Mouse (Mus musculus) kidney, adult 2 months (tissue): ENCODE data around the gene Dync1i1. TPM values are rescaled to one million over a fixed set of nuclear protein-coding genes. Genes with fewer than 3 reads are reported as not detected.

Source experiments
- DNase-seq: peaks from one replicate; pipeline ENCODE4 v3.0.0; 2021
- H3K27ac ChIP-seq: fragments of 200-500 bp; 2 replicates; pipeline ENCODE4 v1.5.1; 2012; ENCODE audit warnings: low read depth, low read length, control low read depth, inconsistent platforms; ENCODE audit not compliant: insufficient read depth
- H3K27me3 ChIP-seq: fragments of 200-500 bp; replicated peaks from 2 replicates; pipeline ENCODE4 v1.6.1; 2012; ENCODE audit warnings: mild to moderate bottlenecking, moderate library complexity, low read length, inconsistent platforms; ENCODE audit not compliant: control insufficient read depth, insufficient read depth
- H3K36me3 ChIP-seq: fragments of 200-500 bp; 2 replicates; pipeline ENCODE4 v1.6.1; 2012; ENCODE audit warnings: mild to moderate bottlenecking, moderate library complexity, low read length, inconsistent platforms; ENCODE audit not compliant: control insufficient read depth, insufficient read depth
- H3K4me1 ChIP-seq: fragments of 200-500 bp; 2 replicates; pipeline ENCODE4 v1.6.1; 2011; ENCODE audit warnings: low read length; ENCODE audit not compliant: control insufficient read depth, insufficient read depth
- H3K4me3 ChIP-seq: fragments of 200-500 bp; 2 replicates; pipeline ENCODE4 v1.5.1; 2011; ENCODE audit warnings: mild to moderate bottlenecking, low read depth, low read length, control low read depth; ENCODE audit not compliant: insufficient read depth
- CTCF ChIP-seq: fragments of 200-500 bp; conservative IDR thresholded peaks from 2 replicates; pipeline ENCODE4 v1.5.1; 2011; ENCODE audit warnings: low read depth, mild to moderate bottlenecking, control low read depth, low read length, moderate library complexity, mixed read lengths; ENCODE audit not compliant: insufficient read depth, insufficient read length
- POLR2A ChIP-seq: fragments of 200-500 bp; IDR thresholded peaks from one replicate; pipeline ENCODE4 v1.6.1; 2011; ENCODE audit warnings: low read depth, low read length, control low read depth
- WGBS: fragments of 180-500 bp; shearing (Covaris S2); methylation state at CpG from one replicate; pipeline ENCODE4 v1.1.7; 2018; 5-methylcytosine and 5-hydroxymethylcytosine counted together
- polyA plus RNA-seq: library from polyadenylated mRNA; depleted of rRNA; stranded (reverse); fragments of >200 nt; gene quantifications from 2 replicates; pipeline ENCODE4 v1.2.3, GENCODE M21; 2012

Gene Dync1i1
- polyA plus RNA-seq, 1 experiment: 1.1 TPM

DNA sequence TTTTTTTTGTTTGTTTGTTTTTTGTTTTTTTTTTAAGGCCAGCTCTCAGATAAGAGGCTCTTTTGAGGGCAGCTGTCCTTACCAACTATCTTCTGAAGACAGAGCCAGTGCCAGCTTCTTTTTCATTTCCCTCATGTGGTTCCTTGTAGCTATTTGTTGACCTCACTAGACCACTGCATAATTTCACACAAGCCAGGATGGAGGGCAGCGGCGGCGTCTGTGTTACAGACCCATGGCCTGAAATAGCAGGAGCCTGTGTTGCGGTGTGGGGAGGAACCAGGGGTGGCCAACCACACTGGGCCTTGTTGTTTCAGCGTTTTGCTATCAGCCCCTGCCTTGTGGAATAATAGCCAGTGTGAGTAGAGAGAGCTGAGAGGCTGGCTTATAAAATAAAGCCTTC, 145.6 kb downstream of the Dync1i1 start:
- no peak overlapping the region for H3K4me3 ChIP-seq
- H3K27ac ChIP-seq: no peak overlapping the region
- no peaks in the 10 kb centered on the region for H3K4me1 ChIP-seq
- H3K27me3 ChIP-seq: no peaks in the 10 kb centered on the region
- 78% methylated on average over 5 of the region's 5 CpGs for WGBS
- TF ChIP-seq CTCF (no peak), POLR2A (no peak)
- DNase-seq: no peak
- H3K36me3 ChIP-seq: no peaks in the 10 kb centered on the region

DNA sequence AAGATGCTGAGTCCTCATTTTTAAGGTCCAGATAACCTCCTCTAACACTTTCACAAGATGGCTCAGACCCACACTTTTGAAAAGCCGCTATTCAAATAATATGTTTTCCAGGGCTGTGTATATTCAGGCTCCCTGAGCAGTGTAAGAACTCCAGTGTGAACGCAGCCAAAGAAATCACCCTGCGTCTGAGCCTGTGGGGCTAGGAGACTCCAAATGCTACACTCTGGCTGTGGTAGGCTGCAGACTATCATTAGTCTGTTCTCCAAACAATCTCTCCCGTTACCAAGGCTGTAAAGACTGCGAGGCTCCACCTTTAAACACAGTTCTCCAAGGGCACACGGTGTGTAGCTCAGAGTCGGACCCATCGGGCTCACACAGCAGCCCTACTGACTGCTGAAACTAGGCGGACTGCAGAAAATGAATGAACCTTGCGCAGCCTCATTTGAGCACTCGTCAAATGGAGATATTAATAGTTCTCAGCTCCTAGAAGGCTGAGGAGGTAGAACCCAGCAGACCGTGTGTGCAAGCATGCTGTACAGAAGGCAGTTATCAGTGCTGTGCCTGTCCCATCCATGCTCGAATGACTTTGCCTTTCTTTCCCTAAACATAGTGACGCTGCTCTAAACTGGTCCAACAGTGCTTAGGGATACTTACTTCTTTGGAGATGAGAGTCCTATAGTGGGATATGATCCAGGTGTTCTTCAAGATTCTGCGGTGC, 146.3 kb downstream of the Dync1i1 start:
- no peak for DNase-seq
- TF ChIP-seq POLR2A (no peak), CTCF (no peak)
- Histone ChIP-seq H3K27me3 (no peaks in the 10 kb centered on the region), H3K4me1 (no peaks in the 10 kb centered on the region), H3K36me3 (no peaks in the 10 kb centered on the region), H3K4me3 (no peak overlapping the region), H3K27ac (no peak overlapping the region)
- 67% methylated on average over 15 of the region's 15 CpGs for WGBS

DNA sequence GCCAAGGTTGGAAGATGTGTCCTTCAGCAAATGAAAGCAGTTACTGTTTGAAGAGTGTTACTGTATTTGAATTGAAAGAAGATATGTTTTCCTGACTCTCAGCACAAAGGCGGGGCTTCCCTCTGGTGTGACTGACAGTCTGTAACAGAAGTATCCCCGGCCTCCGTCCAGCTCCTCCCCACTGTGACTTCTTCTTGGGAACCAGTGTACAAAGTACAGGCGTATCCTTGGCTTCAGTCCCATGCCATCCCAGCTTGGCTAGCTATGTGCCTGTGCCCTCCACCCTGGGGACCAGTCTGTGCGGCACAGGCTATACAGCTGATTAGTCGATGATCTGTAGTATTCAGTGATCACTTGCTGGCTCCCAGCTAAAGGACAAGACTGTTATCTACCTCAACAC, 163.9 kb downstream of the Dync1i1 start:
- H3K4me1 ChIP-seq: no peaks in the 10 kb centered on the region; the same call in 1 of the 2 replicates
- TF ChIP-seq CTCF (no peak), POLR2A (no peak)
- H3K27me3 ChIP-seq: no peaks in the 10 kb centered on the region
- no peak overlapping the region for H3K4me3 ChIP-seq
- H3K27ac ChIP-seq: no peak overlapping the region
- 40% methylated on average over 6 of the region's 6 CpGs for WGBS
- H3K36me3 ChIP-seq: no peaks in the 10 kb centered on the region
- peak; percentile 88 for DNase-seq

DNA sequence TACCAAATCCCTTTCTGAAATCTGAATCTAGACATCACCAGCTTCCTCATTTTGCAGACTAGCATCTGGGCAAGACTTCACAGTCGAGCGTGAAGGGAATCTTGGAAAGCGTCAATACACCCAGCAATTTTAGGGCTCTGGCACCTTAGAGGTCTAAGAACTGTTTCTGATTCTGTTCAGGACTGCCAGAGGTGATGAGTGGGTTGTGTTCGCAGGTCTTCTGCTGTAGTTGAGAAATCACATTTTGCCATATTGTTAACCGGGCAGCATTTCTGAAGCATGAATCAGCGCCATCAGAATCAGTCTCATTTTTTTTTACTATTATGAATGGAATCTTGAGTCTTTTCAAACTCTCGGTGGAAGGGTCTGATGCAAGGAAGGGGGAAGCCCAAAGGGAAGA, 185.9 kb downstream of the Dync1i1 start:
- 80% methylated on average over 7 of the region's 7 CpGs for WGBS
- no peak for DNase-seq
- Histone ChIP-seq H3K36me3 (no peaks in the 10 kb centered on the region), H3K4me1 (peaks cover 2% of the 10 kb centered on the region; the same call in 1 of the 2 replicates), H3K27me3 (no peaks in the 10 kb centered on the region), H3K27ac (no peak overlapping the region), H3K4me3 (no peak overlapping the region)
- no peak for TF ChIP-seq POLR2A
- no peak for TF ChIP-seq CTCF

DNA sequence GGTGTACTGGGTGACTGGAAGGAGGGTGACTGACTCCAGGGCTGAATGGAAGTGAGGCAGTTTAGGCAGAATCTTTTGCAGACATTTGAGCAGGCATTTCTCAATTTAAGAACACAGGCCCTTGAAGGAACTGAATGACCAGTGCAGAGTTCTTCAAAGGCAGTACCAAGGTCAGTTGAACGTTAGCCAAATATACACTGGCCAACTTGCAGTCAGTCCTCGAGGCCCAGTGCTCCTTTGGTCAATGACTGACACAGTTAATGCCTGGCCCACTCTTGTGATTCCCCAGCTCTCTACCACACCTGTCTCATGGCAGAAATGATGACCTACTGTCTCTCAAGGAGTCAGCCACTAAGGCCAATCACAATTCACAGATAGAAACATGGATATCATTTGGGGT, 189.6 kb downstream of the Dync1i1 start:
- Histone ChIP-seq H3K27me3 (no peaks in the 10 kb centered on the region), H3K4me1 (peaks cover 2% of the 10 kb centered on the region; the same call in 1 of the 2 replicates), H3K36me3 (no peaks in the 10 kb centered on the region), H3K4me3 (no peak overlapping the region), H3K27ac (no peak overlapping the region)
- WGBS: 19% methylated on average over 2 of the region's 2 CpGs
- peak; percentile 90 for DNase-seq
- TF ChIP-seq CTCF: no peak
- no peak for TF ChIP-seq POLR2A

DNA sequence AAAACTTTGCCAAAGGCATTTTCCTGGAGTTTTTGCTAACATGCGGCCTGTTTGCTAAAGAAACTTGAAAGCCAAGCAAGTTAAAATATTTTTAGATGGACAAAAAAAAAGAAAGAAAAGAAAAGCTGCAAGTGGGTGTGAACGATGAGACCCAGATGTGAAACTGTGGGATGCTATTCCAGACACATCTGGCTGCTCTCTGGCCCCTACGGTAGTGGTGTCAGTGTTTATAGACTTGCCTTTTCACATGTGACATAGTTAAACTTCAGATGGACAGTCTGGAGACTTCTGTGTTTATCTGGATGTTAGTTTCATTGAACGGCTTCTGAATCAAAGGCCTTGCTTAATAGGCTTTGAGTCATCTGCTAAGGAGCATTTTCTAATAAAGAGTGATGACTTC, 195.2 kb downstream of the Dync1i1 start:
- Histone ChIP-seq H3K27me3 (no peaks in the 10 kb centered on the region), H3K4me1 (peaks cover under 1% of the 10 kb centered on the region; the same call in 1 of the 2 replicates), H3K36me3 (no peaks in the 10 kb centered on the region), H3K4me3 (no peak overlapping the region), H3K27ac (no peak overlapping the region)
- whole genome bisulfite sequencing: 70% methylated on average over 4 of the region's 4 CpGs
- no peak for DNase-seq
- TF ChIP-seq POLR2A (no peak), CTCF (no peak)

DNA sequence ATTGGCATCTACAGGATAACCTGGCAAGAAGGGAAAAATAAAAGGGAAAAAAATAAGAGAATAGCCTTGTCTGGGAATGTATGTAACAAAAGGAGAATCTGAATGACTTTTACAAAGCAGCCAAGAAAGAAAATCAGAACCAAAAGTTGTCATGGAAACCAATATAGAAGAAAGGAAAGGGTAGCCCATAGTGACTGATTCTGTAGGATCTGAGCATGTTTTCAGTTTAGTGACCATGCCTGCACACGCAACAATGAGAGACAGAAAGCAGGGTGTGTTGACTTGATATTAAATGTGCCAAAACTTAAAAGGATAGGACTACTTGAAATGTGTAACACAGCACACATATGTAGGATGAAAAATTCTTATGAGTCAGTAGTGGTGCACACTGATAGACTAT, 197.2 kb downstream of the Dync1i1 start:
- Histone ChIP-seq H3K36me3 (no peaks in the 10 kb centered on the region), H3K27me3 (no peaks in the 10 kb centered on the region), H3K27ac (no peak overlapping the region), H3K4me3 (no peak overlapping the region), H3K4me1 (no peaks in the 10 kb centered on the region)
- WGBS: 96% methylated on average over 1 of the region's 1 CpGs
- no peak for DNase-seq
- TF ChIP-seq CTCF (no peak), POLR2A (no peak)
